Mouse (Mus musculus): ENCODE data around the gene Ptprm. TPM values are rescaled to one million over a fixed set of nuclear protein-coding genes. Genes with fewer than 3 reads are reported as not detected.
A peak's percentile ranks its signal among the peaks of the same experiment; 100 is the strongest.

Ptprm gene
- polyA plus RNA-seq, 1 experiment from 2014 or later, result 15.8 TPM

DNA sequence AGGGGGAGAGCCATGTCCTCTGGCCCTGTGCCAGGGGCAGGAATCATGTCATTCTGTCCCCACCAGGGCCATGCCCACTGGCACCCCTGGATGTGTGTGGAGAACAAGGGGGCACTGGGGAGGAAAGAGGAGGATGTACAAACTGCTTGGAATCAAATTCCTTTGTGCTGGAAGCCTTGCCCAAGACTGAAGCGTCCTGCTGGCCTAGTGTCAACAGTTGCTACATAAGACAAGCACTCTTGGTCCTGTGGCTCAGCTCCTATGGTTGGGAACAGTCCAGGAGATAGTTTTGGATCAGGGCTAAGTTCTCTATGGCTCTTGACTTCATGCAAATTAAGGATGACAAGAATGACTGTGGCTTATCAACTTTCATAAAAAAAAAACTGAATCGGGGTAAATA lies 188.4 kb downstream of the Ptprm start:
- WGBS, result 76% methylated on average over 2 of the region's 2 CpGs
- Histone ChIP-seq H3K4me1 (replicated peaks) (peaks cover 6% of the 10 kb centered on the region), H3K27me3 (no peaks in the 10 kb centered on the region), H3K4me2 (no peak overlapping the region), H3K36me3 (no peaks in the 10 kb centered on the region), H3K27ac (no peak overlapping the region), H3K4me3 (no peak overlapping the region), H3K9me3 (replicated peaks) (no peaks in the 10 kb centered on the region), H3K9ac (no peak overlapping the region)
- no peak for ATAC-seq (replicated peaks; ENCODE audit: insufficient number of reproducible peaks, insufficient read depth, low FRiP score, low read depth)

DNA sequence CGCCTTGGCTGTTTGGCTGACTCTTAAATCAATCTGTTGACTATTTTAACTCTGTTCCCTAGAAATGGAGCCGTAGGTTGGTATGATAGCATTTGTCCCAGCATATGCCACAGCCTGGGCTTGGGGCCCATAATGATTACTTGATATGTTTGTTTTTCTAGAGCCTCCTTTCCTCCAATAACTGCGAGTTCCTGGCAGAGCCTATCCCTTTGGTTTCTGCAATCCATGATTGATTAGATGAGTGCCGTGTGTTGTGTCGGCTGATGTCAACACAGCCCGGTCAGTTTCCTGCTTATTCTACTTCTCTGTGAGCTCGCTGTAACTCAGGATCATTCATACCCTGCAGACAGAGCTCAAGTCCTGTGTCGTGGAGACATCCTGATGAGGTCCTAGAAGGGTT lies 194.6 kb downstream of the Ptprm start:
- no peak overlapping the region for H3K27ac ChIP-seq
- H3K27me3 ChIP-seq, result no peaks in the 10 kb centered on the region
- H3K36me3 ChIP-seq, result no peaks in the 10 kb centered on the region
- 56% methylated on average over 8 of the region's 8 CpGs for WGBS
- H3K4me1 ChIP-seq (replicated peaks), result peaks cover 6% of the 10 kb centered on the region
- no peak overlapping the region for H3K4me3 ChIP-seq
- H3K9ac ChIP-seq, result no peak overlapping the region
- no peaks in the 10 kb centered on the region for H3K9me3 ChIP-seq (replicated peaks)
- ATAC-seq (replicated peaks; ENCODE audit: insufficient number of reproducible peaks, insufficient read depth, low FRiP score, low read depth), result no peak
- no peak overlapping the region for H3K4me2 ChIP-seq

- Histone ChIP-seq H3K4me2 (no peak overlapping the region), H3K36me3 (no peaks in the 10 kb centered on the region), H3K4me3 (no peak overlapping the region), H3K9me3 (replicated peaks) (no peaks in the 10 kb centered on the region), H3K4me1 (replicated peaks) (peaks cover 6% of the 10 kb centered on the region), H3K27ac (no peak overlapping the region), H3K27me3 (no peaks in the 10 kb centered on the region), H3K9ac (no peak overlapping the region)
- ATAC-seq (replicated peaks; ENCODE audit: insufficient number of reproducible peaks, insufficient read depth, low FRiP score, low read depth), result no peak
- WGBS, result 86% methylated on average over 7 of the region's 7 CpGs
Observed at GRCm38 (mm10) chr17:67157089-67157752, 197.0 kb downstream of the Ptprm start.

DNA sequence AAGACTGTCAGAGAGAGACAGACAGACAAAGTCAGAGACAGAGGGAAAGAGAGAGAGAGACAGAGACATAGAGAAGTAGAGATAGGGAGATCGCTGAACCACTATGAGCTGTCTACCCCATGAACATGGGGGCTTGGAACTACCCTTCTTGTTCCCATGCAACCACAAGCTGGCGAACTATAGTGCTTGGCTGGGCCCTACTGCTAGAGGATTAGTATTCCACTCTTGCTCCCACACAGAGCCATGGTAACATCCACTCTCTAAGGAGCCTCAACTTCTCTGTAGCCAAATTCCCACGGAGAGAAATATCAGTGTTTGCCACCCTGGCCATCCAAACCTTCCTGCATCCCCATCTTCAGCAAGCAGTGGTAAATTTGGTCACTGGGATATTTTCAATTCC lies 202.0 kb downstream of the Ptprm start:
- ATAC-seq (replicated peaks; ENCODE audit: insufficient number of reproducible peaks, insufficient read depth, low FRiP score, low read depth), result no peak
- H3K9ac ChIP-seq, result no peak overlapping the region
- H3K4me1 ChIP-seq (replicated peaks), result no peaks in the 10 kb centered on the region
- H3K9me3 ChIP-seq (replicated peaks), result no peaks in the 10 kb centered on the region
- WGBS, result 78% methylated on average over 3 of the region's 3 CpGs
- H3K4me2 ChIP-seq, result no peak overlapping the region
- H3K36me3 ChIP-seq, result no peaks in the 10 kb centered on the region
- no peaks in the 10 kb centered on the region for H3K27me3 ChIP-seq
- no peak overlapping the region for H3K4me3 ChIP-seq
- no peak overlapping the region for H3K27ac ChIP-seq

GRCm38 (mm10) chr17:67150441-67150840 lies 203.8 kb downstream of the Ptprm start:
- WGBS, result 81% methylated on average over 2 of the region's 2 CpGs
- Histone ChIP-seq H3K27ac (no peak overlapping the region), H3K9me3 (replicated peaks) (no peaks in the 10 kb centered on the region), H3K4me1 (replicated peaks) (no peaks in the 10 kb centered on the region), H3K4me2 (no peak overlapping the region), H3K9ac (no peak overlapping the region), H3K36me3 (no peaks in the 10 kb centered on the region), H3K27me3 (no peaks in the 10 kb centered on the region), H3K4me3 (no peak overlapping the region)
- no peak for ATAC-seq (replicated peaks; ENCODE audit: insufficient number of reproducible peaks, insufficient read depth, low FRiP score, low read depth)

GRCm38 (mm10) chr17:67142183-67142756 lies 212.0 kb downstream of the Ptprm start:
- Histone ChIP-seq H3K4me2 (no peak overlapping the region), H3K9me3 (replicated peaks) (no peaks in the 10 kb centered on the region), H3K4me3 (no peak overlapping the region), H3K4me1 (replicated peaks) (no peaks in the 10 kb centered on the region), H3K9ac (no peak overlapping the region), H3K27me3 (no peaks in the 10 kb centered on the region), H3K36me3 (no peaks in the 10 kb centered on the region), H3K27ac (no peak overlapping the region)
- WGBS, result 68% methylated on average over 4 of the region's 4 CpGs
- ATAC-seq (replicated peaks; ENCODE audit: insufficient number of reproducible peaks, insufficient read depth, low FRiP score, low read depth), result 0 out of 2 replicates have a peak, but pooled peaks have one; percentile 53

DNA sequence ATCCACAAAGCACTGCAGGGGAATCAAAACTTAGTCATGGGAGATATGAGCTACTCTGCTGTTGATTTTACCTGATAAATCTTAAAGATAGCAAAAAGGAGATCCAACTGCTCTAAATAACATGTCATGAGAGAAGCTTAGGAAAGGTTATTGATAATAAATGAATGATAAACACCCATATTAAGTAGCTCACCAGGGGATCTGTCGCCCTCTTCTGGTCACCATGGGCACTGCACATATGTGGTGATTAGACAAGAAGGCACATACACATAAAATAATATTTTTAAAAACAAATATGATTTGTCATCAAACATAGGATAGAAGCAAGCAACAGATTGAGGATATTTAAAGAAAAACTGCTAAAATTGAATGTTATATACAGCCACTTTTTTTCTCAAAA lies 213.8 kb downstream of the Ptprm start:
- no peak overlapping the region for H3K4me3 ChIP-seq
- H3K4me1 ChIP-seq (replicated peaks), result peaks cover 14% of the 10 kb centered on the region
- no peak overlapping the region for H3K27ac ChIP-seq
- H3K27me3 ChIP-seq, result no peaks in the 10 kb centered on the region
- H3K9ac ChIP-seq, result no peak overlapping the region
- H3K36me3 ChIP-seq, result no peaks in the 10 kb centered on the region
- no peaks in the 10 kb centered on the region for H3K9me3 ChIP-seq (replicated peaks)
- H3K4me2 ChIP-seq, result no peak overlapping the region
- ATAC-seq (replicated peaks; ENCODE audit: insufficient number of reproducible peaks, insufficient read depth, low FRiP score, low read depth), result no peak
- WGBS, result 40% methylated on average over 1 of the region's 1 CpGs

- H3K4me3 ChIP-seq, result no peak overlapping the region
- no peak overlapping the region for H3K9ac ChIP-seq
- H3K27ac ChIP-seq, result no peak overlapping the region
- H3K9me3 ChIP-seq (replicated peaks), result no peaks in the 10 kb centered on the region
- H3K4me1 ChIP-seq (replicated peaks), result peaks cover 28% of the 10 kb centered on the region
- 64% methylated on average over 12 of the region's 12 CpGs for WGBS
- H3K27me3 ChIP-seq, result no peaks in the 10 kb centered on the region
- no peak overlapping the region for H3K4me2 ChIP-seq
- ATAC-seq (replicated peaks; ENCODE audit: insufficient number of reproducible peaks, insufficient read depth, low FRiP score, low read depth), result no peak
- no peaks in the 10 kb centered on the region for H3K36me3 ChIP-seq
Observed at GRCm38 (mm10) chr17:67138981-67139380, 215.3 kb downstream of the Ptprm start.

DNA sequence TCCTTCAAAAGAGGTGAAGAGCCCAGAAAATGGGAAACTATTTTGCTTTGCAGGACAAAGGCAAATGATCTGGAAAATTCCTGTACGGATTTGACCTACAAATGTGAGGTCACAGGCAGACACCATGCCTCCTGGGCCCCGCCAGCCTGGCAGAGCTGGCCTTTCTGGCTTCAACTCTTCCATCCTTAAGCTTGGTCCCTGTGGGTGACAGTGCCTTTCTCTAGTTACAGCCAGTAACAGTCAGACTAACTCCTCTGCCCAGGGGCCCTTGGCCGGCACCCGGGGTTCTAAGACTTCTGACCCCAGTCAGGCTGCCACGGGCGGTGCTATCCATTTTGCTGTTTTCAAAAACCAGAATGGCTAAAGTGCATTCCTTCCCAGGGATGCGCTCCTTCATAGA lies 217.4 kb downstream of the Ptprm start:
- no peaks in the 10 kb centered on the region for H3K9me3 ChIP-seq (replicated peaks)
- ATAC-seq (replicated peaks; ENCODE audit: insufficient number of reproducible peaks, insufficient read depth, low FRiP score, low read depth), result no peak
- no peaks in the 10 kb centered on the region for H3K36me3 ChIP-seq
- WGBS, result 63% methylated on average over 7 of the region's 7 CpGs
- H3K27me3 ChIP-seq, result no peaks in the 10 kb centered on the region
- H3K9ac ChIP-seq, result no peak overlapping the region
- 0 out of 2 replicates have a peak overlapping the region, but pooled peaks have one; percentile 18 for H3K4me2 ChIP-seq
- peak overlapping the region; percentile 79 for H3K27ac ChIP-seq
- no peak overlapping the region for H3K4me3 ChIP-seq
- H3K4me1 ChIP-seq (replicated peaks), result peaks cover 45% of the 10 kb centered on the region

GRCm38 (mm10) chr17:67136421-67136820 lies 217.8 kb downstream of the Ptprm start:
- Histone ChIP-seq H3K4me3 (no peak overlapping the region), H3K4me2 (peak overlapping the region; percentile 18; the same call in 1 of the 2 replicates), H3K36me3 (no peaks in the 10 kb centered on the region), H3K27ac (peak overlapping the region; percentile 79), H3K4me1 (replicated peaks) (peaks cover 45% of the 10 kb centered on the region), H3K27me3 (no peaks in the 10 kb centered on the region), H3K9ac (no peak overlapping the region), H3K9me3 (replicated peaks) (no peaks in the 10 kb centered on the region)
- ATAC-seq (replicated peaks; ENCODE audit: insufficient number of reproducible peaks, insufficient read depth, low FRiP score, low read depth), result peak; percentile 57
- 15% methylated on average over 8 of the region's 8 CpGs for WGBS

DNA sequence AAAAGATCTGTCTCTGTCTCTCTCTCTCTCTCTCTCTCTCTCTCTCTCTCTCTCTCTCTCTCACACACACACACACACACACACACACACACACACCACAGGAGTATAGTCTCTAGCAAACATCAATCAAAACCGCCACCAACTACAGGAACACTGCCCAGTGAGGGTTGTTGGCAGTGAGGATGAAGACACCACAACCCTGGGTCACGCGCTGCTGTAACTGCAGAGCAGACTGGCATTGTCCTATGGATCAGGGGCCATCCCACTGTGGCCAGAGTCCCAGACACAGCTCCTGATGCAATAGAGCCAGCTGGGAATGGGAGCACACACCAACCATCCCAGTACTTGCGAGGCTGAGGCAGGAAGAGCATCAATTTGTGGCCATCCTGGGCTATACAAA lies 220.0 kb downstream of the Ptprm start:
- H3K9me3 ChIP-seq (replicated peaks), result no peaks in the 10 kb centered on the region
- no peak overlapping the region for H3K4me2 ChIP-seq
- H3K4me3 ChIP-seq, result no peak overlapping the region
- H3K4me1 ChIP-seq (replicated peaks), result peaks cover 45% of the 10 kb centered on the region
- H3K27me3 ChIP-seq, result no peaks in the 10 kb centered on the region
- no peaks in the 10 kb centered on the region for H3K36me3 ChIP-seq
- H3K9ac ChIP-seq, result no peak overlapping the region
- no peak for ATAC-seq (replicated peaks; ENCODE audit: insufficient number of reproducible peaks, insufficient read depth, low FRiP score, low read depth)
- WGBS, result 79% methylated on average over 4 of the region's 4 CpGs
- H3K27ac ChIP-seq, result 0 out of 2 replicates have a peak overlapping the region, but pooled peaks have one; percentile 79
